Mouse (Mus musculus) bone marrow macrophage, adult 2 months (primary cell): ENCODE results near the gene Usp21.
"Not testable (repeated sequence)": the region's sequence is repeated elsewhere in the genome, so short reads cannot be mapped to it uniquely, and the experiment has no call there.

ENCODE experiments used
- CTCF ChIP-seq: IDR thresholded peaks from 2 replicates; pipeline ENCODE4 v1.5.1; 2012; ENCODE audit warnings: low read depth, mild to moderate bottlenecking, low read length, moderate library complexity
- POLR2A ChIP-seq: IDR thresholded peaks from 2 replicates; pipeline ENCODE4 v1.6.1; 2012; ENCODE audit warnings: mild to moderate bottlenecking, low read depth, low read length, borderline replicate concordance

GRCm38 (mm10) chr1:171241952-171242351 is 45.8 kb downstream of the Usp21 start:
- not testable (repeated sequence) for TF ChIP-seq POLR2A, CTCF
